Mouse (Mus musculus) stomach, embryonic 15.5 days (tissue): ENCODE measurements around the gene Tada3. TPM values are rescaled to one million over a fixed set of nuclear protein-coding genes. Genes with fewer than 3 reads are reported as not detected.

ENCODE experiments used
- ATAC-seq: fragments of 200-750 bp; cut with Nextera tagmentation; 2 replicates; pipeline ENCODE4 v1.8.0; 2017; ENCODE audit warnings: low read depth, moderate number of reproducible peaks, moderate TSS enrichment; ENCODE audit not compliant: insufficient read depth, low FRiP score
- H3K27ac ChIP-seq: fragments of 300-500 bp; sonication (generic); 2 replicates; pipeline ENCODE4 v1.5.1; 2015; ENCODE audit warnings: mild to moderate bottlenecking, inconsistent platforms
- H3K27me3 ChIP-seq: fragments of 300-500 bp; sonication (generic); replicated peaks from 2 replicates; pipeline ENCODE4 v1.6.1; 2015; ENCODE audit warnings: inconsistent platforms
- H3K36me3 ChIP-seq: fragments of 300-500 bp; sonication (generic); 2 replicates; pipeline ENCODE4 v1.6.1; 2015; ENCODE audit warnings: inconsistent platforms
- H3K4me1 ChIP-seq: fragments of 300-500 bp; sonication (generic); 2 replicates; pipeline ENCODE4 v1.6.1; 2015; ENCODE audit warnings: inconsistent platforms
- H3K4me2 ChIP-seq: fragments of 300-500 bp; sonication (generic); 2 replicates; pipeline ENCODE4 v1.6.1; 2015; ENCODE audit warnings: mild to moderate bottlenecking, inconsistent platforms
- H3K4me3 ChIP-seq: fragments of 300-500 bp; sonication (generic); replicated peaks from 2 replicates; pipeline ENCODE4 v1.5.1; 2015; ENCODE audit warnings: inconsistent platforms
- H3K9ac ChIP-seq: fragments of 300-500 bp; sonication (generic); 2 replicates; pipeline ENCODE4 v1.6.1; 2015; ENCODE audit warnings: inconsistent platforms
- H3K9me3 ChIP-seq: fragments of 300-500 bp; sonication (generic); 2 replicates; pipeline ENCODE4 v1.6.1; 2016; ENCODE audit warnings: inconsistent platforms
- WGBS: fragments of 180-500 bp; shearing (Covaris S2); methylation state at CpG from one replicate; pipeline ENCODE4 v1.1.7; 2015; 5-methylcytosine and 5-hydroxymethylcytosine counted together
- polyA plus RNA-seq: library from polyadenylated mRNA; unstranded; fragments of >200 nt; fragmentation: Nextera tagmentation; extraction: Ambion mirVana; gene quantifications from 2 replicates; pipeline ENCODE4 v1.2.1, GENCODE M21; 2015

Gene Tada3
- polyA plus RNA-seq, 1 experiment from 2014 or later: 44.2 TPM

- Histone ChIP-seq H3K36me3 (peaks cover 7% of the 10 kb centered on the region), H3K4me1 (no peaks in the 10 kb centered on the region), H3K27ac (no peak overlapping the region), H3K27me3 (no peaks in the 10 kb centered on the region), H3K4me3 (no peak overlapping the region), H3K9me3 (no peaks in the 10 kb centered on the region), H3K4me2 (no peak overlapping the region), H3K9ac (no peak overlapping the region)
- 88% methylated on average over 1 of the region's 1 CpGs for WGBS
- ATAC-seq: no peak
These were observed 15.4 kb downstream of the Tada3 start for GRCm38 (mm10) chr6:113362241-113362640.

GRCm38 (mm10) chr6:113361476-113361875, 16.2 kb downstream of the Tada3 start:
- no peak for ATAC-seq
- H3K27me3 ChIP-seq: no peaks in the 10 kb centered on the region
- H3K36me3 ChIP-seq: no peaks in the 10 kb centered on the region
- no peaks in the 10 kb centered on the region for H3K4me1 ChIP-seq
- no peak overlapping the region for H3K9ac ChIP-seq
- H3K4me3 ChIP-seq: no peak overlapping the region
- 80% methylated on average over 4 of the region's 4 CpGs for WGBS
- H3K27ac ChIP-seq: no peak overlapping the region
- no peak overlapping the region for H3K4me2 ChIP-seq
- H3K9me3 ChIP-seq: no peaks in the 10 kb centered on the region

- no peak overlapping the region for H3K9ac ChIP-seq
- H3K4me2 ChIP-seq: no peak overlapping the region
- H3K4me3 ChIP-seq: no peak overlapping the region
- H3K27me3 ChIP-seq: no peaks in the 10 kb centered on the region
- H3K9me3 ChIP-seq: no peaks in the 10 kb centered on the region
- H3K4me1 ChIP-seq: no peaks in the 10 kb centered on the region
- H3K27ac ChIP-seq: no peak overlapping the region
- 67% methylated on average over 3 of the region's 3 CpGs for WGBS
- no peak for ATAC-seq
- no peaks in the 10 kb centered on the region for H3K36me3 ChIP-seq
These were observed 24.0 kb downstream of the Tada3 start for GRCm38 (mm10) chr6:113353696-113354095.

- Histone ChIP-seq H3K4me1 (no peaks in the 10 kb centered on the region), H3K27me3 (no peaks in the 10 kb centered on the region), H3K4me3 (no peak overlapping the region), H3K27ac (no peak overlapping the region), H3K9me3 (no peaks in the 10 kb centered on the region), H3K4me2 (no peak overlapping the region), H3K9ac (no peak overlapping the region), H3K36me3 (no peaks in the 10 kb centered on the region)
- 66% methylated on average over 3 of the region's 3 CpGs for WGBS
- no peak for ATAC-seq
These were observed 24.9 kb downstream of the Tada3 start for GRCm38 (mm10) chr6:113352820-113353219.

- H3K4me3 ChIP-seq: no peak overlapping the region
- H3K9ac ChIP-seq: no peak overlapping the region
- no peaks in the 10 kb centered on the region for H3K4me1 ChIP-seq
- H3K27me3 ChIP-seq: no peaks in the 10 kb centered on the region
- no peaks in the 10 kb centered on the region for H3K9me3 ChIP-seq
- no peaks in the 10 kb centered on the region for H3K36me3 ChIP-seq
- H3K4me2 ChIP-seq: no peak overlapping the region
- no peak for ATAC-seq
- no peak overlapping the region for H3K27ac ChIP-seq
- WGBS: 48% methylated on average over 10 of the region's 10 CpGs
These were observed 26.0 kb downstream of the Tada3 start for GRCm38 (mm10) chr6:113351653-113352052.

GRCm38 (mm10) chr6:113351161-113351560, 26.5 kb downstream of the Tada3 start:
- WGBS: 75% methylated on average over 1 of the region's 1 CpGs
- no peaks in the 10 kb centered on the region for H3K4me1 ChIP-seq
- no peak overlapping the region for H3K27ac ChIP-seq
- no peak overlapping the region for H3K9ac ChIP-seq
- H3K36me3 ChIP-seq: no peaks in the 10 kb centered on the region
- H3K4me3 ChIP-seq: no peak overlapping the region
- H3K9me3 ChIP-seq: no peaks in the 10 kb centered on the region
- H3K27me3 ChIP-seq: no peaks in the 10 kb centered on the region
- ATAC-seq: no peak
- no peak overlapping the region for H3K4me2 ChIP-seq

GRCm38 (mm10) chr6:113350538-113350937, 27.1 kb downstream of the Tada3 start:
- H3K27me3 ChIP-seq: no peaks in the 10 kb centered on the region

GRCm38 (mm10) chr6:113346897-113347296, 30.8 kb downstream of the Tada3 start:
- 73% methylated on average over 4 of the region's 4 CpGs for WGBS
- H3K9ac ChIP-seq: no peak overlapping the region
- no peak for ATAC-seq
- no peak overlapping the region for H3K27ac ChIP-seq
- no peak overlapping the region for H3K4me2 ChIP-seq
- H3K36me3 ChIP-seq: no peaks in the 10 kb centered on the region
- H3K9me3 ChIP-seq: no peaks in the 10 kb centered on the region
- no peaks in the 10 kb centered on the region for H3K27me3 ChIP-seq
- no peak overlapping the region for H3K4me3 ChIP-seq
- H3K4me1 ChIP-seq: peaks cover 18% of the 10 kb centered on the region

More at GRCm38 (mm10) chr6:113350538-113350937, 27.1 kb downstream of the Tada3 start:
- ATAC-seq: no peak
- Histone ChIP-seq H3K36me3 (no peaks in the 10 kb centered on the region), H3K4me1 (no peaks in the 10 kb centered on the region), H3K4me2 (no peak overlapping the region), H3K4me3 (no peak overlapping the region), H3K9me3 (no peaks in the 10 kb centered on the region), H3K9ac (no peak overlapping the region), H3K27ac (no peak overlapping the region)

- H3K4me1 ChIP-seq: peaks cover 21% of the 10 kb centered on the region
- no peak overlapping the region for H3K9ac ChIP-seq
- ATAC-seq: no peak
- peak overlapping the region; percentile 55; the same call in 1 of the 2 replicates for H3K27ac ChIP-seq
- 0 out of 2 replicates have a peak, but pooled peaks cover 3% of the 10 kb centered on the region for H3K36me3 ChIP-seq
- H3K4me2 ChIP-seq: peak overlapping the region; percentile 84
- WGBS: 26% methylated on average over 2 of the region's 2 CpGs
- no peak overlapping the region; the same call in 1 of the 2 replicates for H3K4me3 ChIP-seq
- H3K27me3 ChIP-seq: no peaks in the 10 kb centered on the region
- H3K9me3 ChIP-seq: no peaks in the 10 kb centered on the region
These were observed 33.4 kb downstream of the Tada3 start for GRCm38 (mm10) chr6:113344321-113344720.

- Histone ChIP-seq H3K9ac (peak within 1 kb of the TSS; percentile 78), H3K9me3 (no peaks in the 10 kb centered on the region), H3K4me1 (peaks cover 21% of the 10 kb centered on the region), H3K4me3 (peak within 1 kb of the TSS; percentile 69), H3K4me2 (peak within 1 kb of the TSS; percentile 84), H3K36me3 (peaks cover 5% of the 10 kb centered on the region; the same call in 1 of the 2 replicates), H3K27me3 (no peaks in the 10 kb centered on the region), H3K27ac (peak within 1 kb of the TSS; percentile 55)
- 10% methylated on average over 32 of the region's 32 CpGs for WGBS
- peak; percentile 84 for ATAC-seq
These were observed 34.2 kb downstream of the Tada3 start, which contains the start of gene Camk1 for GRCm38 (mm10) chr6:113343177-113344092. Gene Camk1 (minus strand): TSS chr6:113343984.

- WGBS: 35% methylated on average over 4 of the region's 7 CpGs
- H3K36me3 ChIP-seq: peaks cover 14% of the 10 kb centered on the region
- H3K4me1 ChIP-seq: peaks cover 21% of the 10 kb centered on the region
- H3K4me2 ChIP-seq: peak overlapping the region; percentile 84
- H3K4me3 ChIP-seq: peak overlapping the region; percentile 69; the same call in 1 of the 2 replicates
- ATAC-seq: no peak
- H3K27ac ChIP-seq: 0 out of 2 replicates have a peak overlapping the region, but pooled peaks have one; percentile 26
- no peaks in the 10 kb centered on the region for H3K27me3 ChIP-seq
- H3K9ac ChIP-seq: no peak overlapping the region
- H3K9me3 ChIP-seq: no peaks in the 10 kb centered on the region
These were observed 35.4 kb downstream of the Tada3 start for GRCm38 (mm10) chr6:113342297-113342696.

- Histone ChIP-seq H3K36me3 (peaks cover 14% of the 10 kb centered on the region), H3K27ac (no peak overlapping the region), H3K9me3 (no peaks in the 10 kb centered on the region), H3K4me2 (no peak overlapping the region), H3K27me3 (no peaks in the 10 kb centered on the region), H3K4me1 (peaks cover 21% of the 10 kb centered on the region), H3K4me3 (no peak overlapping the region), H3K9ac (no peak overlapping the region)
- 70% methylated on average over 6 of the region's 6 CpGs for WGBS
- no peak for ATAC-seq
These were observed 36.1 kb downstream of the Tada3 start for GRCm38 (mm10) chr6:113341574-113341973.
